Comparison of ENCODE assay signal across 9 mouse cellular contexts in the genomic region with DNA sequence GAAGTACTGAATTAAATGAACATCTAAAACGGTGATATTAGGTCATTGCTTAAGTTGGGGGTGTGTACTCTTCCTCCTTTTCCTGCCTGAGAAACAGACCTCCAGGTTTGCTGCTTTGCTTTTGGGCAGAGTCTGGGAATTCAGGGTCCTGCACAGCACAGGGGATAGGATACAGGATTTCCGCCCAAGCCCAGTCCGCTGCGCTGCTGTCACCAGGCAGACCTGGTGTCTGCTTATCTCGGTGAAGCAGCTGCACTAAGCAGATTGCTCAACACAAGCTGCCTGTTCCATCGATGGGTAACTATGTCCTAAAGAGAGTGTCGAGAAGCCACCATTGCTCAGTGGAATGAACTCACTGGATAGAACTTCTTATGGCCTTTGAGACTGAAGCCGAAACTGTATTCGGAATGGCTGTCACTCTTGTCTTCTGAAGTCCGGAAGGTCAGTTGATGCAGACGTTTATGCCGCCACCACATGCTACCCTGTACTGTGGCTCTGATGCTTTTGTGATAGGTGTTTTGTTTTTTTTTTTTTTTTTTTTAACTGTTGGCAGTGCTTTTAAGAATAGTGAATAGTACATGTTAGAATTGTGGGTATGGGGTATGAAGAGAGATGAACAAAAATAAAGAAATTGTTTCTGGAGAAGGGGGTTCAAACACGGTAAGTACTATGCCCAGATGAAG.
A peak's percentile ranks its signal among the peaks of the same experiment; 100 is the strongest.
DNase-seq lines count a peak whose midpoint lies in the region; ATAC-seq and TF ChIP-seq lines count a peak whose summit lies in the region.
"Had no signal": no experiment of that assay in that cellular context is flagged by ENCODE, and none has a peak within 500 bp of the region (broad histone marks: within the 10 kb centered on the region; RNA-seq: fewer than 3 reads in every experiment).

No protein-coding gene starts in this region.

- no peak overlapping the region for H3K27ac ChIP-seq in midbrain, embryonic 16.5 days (ENCODE audit: low read length)
- no peak overlapping the region for H3K27ac ChIP-seq in midbrain, embryonic 15.5 days
- H3K27ac ChIP-seq in embryonic facial prominence, embryonic 10.5 days (replicated peaks) = no peak overlapping the region
- H3K27ac ChIP-seq in liver, embryonic 12.5 days = peak overlapping the region; percentile 95
- H3K27ac ChIP-seq in spleen, adult 2 months (ENCODE audit: insufficient read depth, low read length) = peak overlapping the region; percentile 81
- no peak overlapping the region for H3K27ac ChIP-seq in hindbrain, embryonic 11.5 days (ENCODE audit: low read depth, low read length)

- H3K4me1 ChIP-seq in midbrain, embryonic 16.5 days (ENCODE audit: control insufficient read depth, insufficient read depth, low read length) = no peaks in the 10 kb centered on the region
- H3K4me1 ChIP-seq in midbrain, embryonic 15.5 days = no peaks in the 10 kb centered on the region
- peaks cover 10% of the 10 kb centered on the region; the same call in 1 of the 2 replicates for H3K4me1 ChIP-seq in embryonic facial prominence, embryonic 10.5 days
- H3K4me1 ChIP-seq in liver, embryonic 12.5 days = peaks cover 83% of the 10 kb centered on the region
- H3K4me1 ChIP-seq in spleen, adult 2 months (ENCODE audit: control insufficient read depth, insufficient read depth, insufficient read length) = peaks cover 19% of the 10 kb centered on the region; the same call in 1 of the 2 replicates
- H3K4me1 ChIP-seq in hindbrain, embryonic 11.5 days (replicated peaks; ENCODE audit: control insufficient read depth, insufficient read depth, low read length) = no peaks in the 10 kb centered on the region

- no peak for DNase-seq in embryonic facial prominence, embryonic 10.5 days (ENCODE audit: low spot score)
- DNase-seq in heart, postnatal 4 days = peak; percentile 66
- no peak for DNase-seq in spleen, adult 2 months (ENCODE audit: low read depth in 1 of 2, low spot score in 2 of 2)
- no peak for DNase-seq in cerebellum, adult 18-20 months
- DNase-seq in hindbrain, embryonic 11.5 days (ENCODE audit: low spot score) = no peak

- no peaks in the 10 kb centered on the region for H3K27me3 ChIP-seq in midbrain, embryonic 16.5 days (ENCODE audit: control insufficient read depth, insufficient read depth, low read depth, low read length)
- H3K27me3 ChIP-seq in midbrain, embryonic 15.5 days (replicated peaks) = no peaks in the 10 kb centered on the region
- H3K27me3 ChIP-seq in embryonic facial prominence, embryonic 10.5 days (replicated peaks; ENCODE audit: low read depth, poor library complexity, severe bottlenecking) = no peaks in the 10 kb centered on the region
- no peaks in the 10 kb centered on the region for H3K27me3 ChIP-seq in liver, embryonic 12.5 days (replicated peaks)
- H3K27me3 ChIP-seq in spleen, adult 2 months (ENCODE audit: control insufficient read depth, insufficient read depth, low read length) = no peaks in the 10 kb centered on the region
- no peaks in the 10 kb centered on the region for H3K27me3 ChIP-seq in hindbrain, embryonic 11.5 days (ENCODE audit: control insufficient read depth, insufficient read depth, low read length)
- H3K27me3 ChIP-seq: Patski had no signal

- no peak overlapping the region for H3K4me3 ChIP-seq in midbrain, embryonic 16.5 days (ENCODE audit: low read depth, low read length)
- H3K4me3 ChIP-seq in midbrain, embryonic 15.5 days = no peak overlapping the region
- H3K4me3 ChIP-seq in embryonic facial prominence, embryonic 10.5 days = 0 out of 2 replicates have a peak overlapping the region, but pooled peaks have one; percentile 1
- H3K4me3 ChIP-seq in liver, embryonic 12.5 days = peak overlapping the region; percentile 67
- peak overlapping the region; percentile 34 for H3K4me3 ChIP-seq in spleen, adult 2 months (ENCODE audit: extremely low read depth, insufficient read depth, insufficient read length)
- H3K4me3 ChIP-seq in hindbrain, embryonic 11.5 days (ENCODE audit: low read depth, low read length) = no peak overlapping the region

- H3K9ac ChIP-seq in midbrain, embryonic 16.5 days (ENCODE audit: low read depth, low read length) = no peak overlapping the region
- H3K9ac ChIP-seq in midbrain, embryonic 15.5 days = no peak overlapping the region
- H3K9ac ChIP-seq in liver, embryonic 12.5 days = peak overlapping the region; percentile 76
- no peak overlapping the region for H3K9ac ChIP-seq in hindbrain, embryonic 11.5 days (ENCODE audit: low read depth, low read length)

- no peaks in the 10 kb centered on the region for H3K36me3 ChIP-seq in midbrain, embryonic 16.5 days (ENCODE audit: control insufficient read depth, insufficient read depth, low read length)
- H3K36me3 ChIP-seq in midbrain, embryonic 15.5 days (replicated peaks) = no peaks in the 10 kb centered on the region
- H3K36me3 ChIP-seq in embryonic facial prominence, embryonic 10.5 days (replicated peaks) = peaks cover 58% of the 10 kb centered on the region
- H3K36me3 ChIP-seq in liver, embryonic 12.5 days = peaks cover 59% of the 10 kb centered on the region
- peaks cover 20% of the 10 kb centered on the region for H3K36me3 ChIP-seq in spleen, adult 2 months (ENCODE audit: control insufficient read depth, insufficient read depth, low read length)
- 0 out of 2 replicates have a peak, but pooled peaks cover 2% of the 10 kb centered on the region for H3K36me3 ChIP-seq in hindbrain, embryonic 11.5 days (ENCODE audit: control insufficient read depth, insufficient read depth, low read length)

- 78% methylated on average over 13 of the region's 13 CpGs for WGBS in midbrain, embryonic 16.5 days
- 77% methylated on average over 13 of the region's 13 CpGs for WGBS in midbrain, embryonic 15.5 days
- WGBS in embryonic facial prominence, embryonic 10.5 days = 86% methylated on average over 13 of the region's 13 CpGs
- WGBS in liver, embryonic 12.5 days (ENCODE audit: insufficient replicate concordance) = 9% methylated on average over 13 of the region's 13 CpGs
- 35% methylated on average over 13 of the region's 13 CpGs for WGBS in spleen, adult 2 months
- 84% methylated on average over 13 of the region's 13 CpGs for WGBS in hindbrain, embryonic 11.5 days

- 0 out of 2 replicates have a peak, but pooled peaks have one; percentile 54 for ATAC-seq in midbrain, embryonic 16.5 days
- no peak for ATAC-seq in midbrain, embryonic 15.5 days (replicated peaks)
- peak; percentile 99 for ATAC-seq in liver, embryonic 12.5 days
- ATAC-seq in hindbrain, embryonic 11.5 days (ENCODE audit: low FRiP score) = no peak
- ATAC-seq: Patski had no signal

- no peak for TF ChIP-seq CTCF in spleen, adult 2 months (IDR thresholded peaks at IDR 0.05; ENCODE audit: extremely low read depth, insufficient read depth, insufficient read length, insufficient replicate concordance)

- no peaks in the 10 kb centered on the region for H3K9me3 ChIP-seq in midbrain, embryonic 16.5 days (replicated peaks; ENCODE audit: control insufficient read depth, low read length, poor library complexity, severe bottlenecking)
- H3K9me3 ChIP-seq in midbrain, embryonic 15.5 days = no peaks in the 10 kb centered on the region
- H3K9me3 ChIP-seq in embryonic facial prominence, embryonic 10.5 days = no peaks in the 10 kb centered on the region
- H3K9me3 ChIP-seq in liver, embryonic 12.5 days (replicated peaks) = no peaks in the 10 kb centered on the region
- H3K9me3 ChIP-seq in hindbrain, embryonic 11.5 days (ENCODE audit: control insufficient read depth, low read length) = no peaks in the 10 kb centered on the region

- H3K4me2 ChIP-seq in midbrain, embryonic 16.5 days (ENCODE audit: low read length) = no peak overlapping the region
- no peak overlapping the region for H3K4me2 ChIP-seq in midbrain, embryonic 15.5 days
- H3K4me2 ChIP-seq in liver, embryonic 12.5 days = peak overlapping the region; percentile 59
- no peak overlapping the region for H3K4me2 ChIP-seq in hindbrain, embryonic 11.5 days (replicated peaks; ENCODE audit: low read depth, low read length)

- no peak for TF ChIP-seq POLR2A in spleen, adult 2 months (IDR thresholded peaks at IDR 0.05; ENCODE audit: low read depth, low read length)

Comparison
In these comparisons a context has a peak if more than half of its experiments do, and no peak if none do; other contexts are left out.
1. ATAC-seq: peak in midbrain, embryonic 16.5 days (single experiment) and liver, embryonic 12.5 days (single experiment); none in midbrain, embryonic 15.5 days (single experiment) and hindbrain, embryonic 11.5 days (single experiment).
2. H3K27ac ChIP-seq: peak in liver, embryonic 12.5 days (single experiment) and spleen, adult 2 months (single experiment); none in midbrain, embryonic 16.5 days (single experiment), midbrain, embryonic 15.5 days (single experiment), embryonic facial prominence, embryonic 10.5 days (single experiment) and hindbrain, embryonic 11.5 days (single experiment).
3. H3K4me3 ChIP-seq: peak in embryonic facial prominence, embryonic 10.5 days (single experiment), liver, embryonic 12.5 days (single experiment) and spleen, adult 2 months (single experiment); none in midbrain, embryonic 16.5 days (single experiment), midbrain, embryonic 15.5 days (single experiment) and hindbrain, embryonic 11.5 days (single experiment).